Mouse (Mus musculus) liver, embryonic 12.5 days (tissue): Measurements from ENCODE around the gene Cdk14. TPM values are rescaled to one million over a fixed set of nuclear protein-coding genes. Genes with fewer than 3 reads are reported as not detected.

Source experiments
- ATAC-seq: fragments of 200-750 bp; cut with Nextera tagmentation; 2 replicates; pipeline ENCODE4 v1.8.0; 2017; ENCODE audit warnings: moderate number of reproducible peaks, mild to moderate bottlenecking, moderate library complexity
- H3K27ac ChIP-seq: fragments of 300-500 bp; sonication (generic); 2 replicates; pipeline ENCODE4 v1.5.1; 2016; ENCODE audit warnings: mild to moderate bottlenecking
- H3K27me3 ChIP-seq: fragments of 300-500 bp; sonication (generic); replicated peaks from 2 replicates; pipeline ENCODE4 v1.6.1; 2016; ENCODE audit warnings: mild to moderate bottlenecking, moderate library complexity
- H3K36me3 ChIP-seq: fragments of 300-500 bp; sonication (generic); 2 replicates; pipeline ENCODE4 v1.6.1; 2016; ENCODE audit warnings: mild to moderate bottlenecking, moderate library complexity
- H3K4me1 ChIP-seq: fragments of 300-500 bp; sonication (generic); 2 replicates; pipeline ENCODE4 v1.6.1; 2016
- H3K4me2 ChIP-seq: fragments of 300-500 bp; sonication (generic); 2 replicates; pipeline ENCODE4 v1.6.1; 2016; ENCODE audit warnings: mild to moderate bottlenecking, moderate library complexity
- H3K4me3 ChIP-seq: fragments of 300-500 bp; sonication (generic); 2 replicates; pipeline ENCODE4 v1.5.1; 2016; ENCODE audit warnings: mild to moderate bottlenecking, moderate library complexity
- H3K9ac ChIP-seq: fragments of 300-500 bp; sonication (generic); 2 replicates; pipeline ENCODE4 v1.6.1; 2016; ENCODE audit warnings: mild to moderate bottlenecking, moderate library complexity
- H3K9me3 ChIP-seq: fragments of 300-500 bp; sonication (generic); replicated peaks from 2 replicates; pipeline ENCODE4 v1.6.1; 2016; ENCODE audit warnings: mild to moderate bottlenecking, moderate library complexity
- WGBS: fragments of 180-500 bp; shearing (Covaris S2); methylation state at CpG from one replicate; pipeline ENCODE4 v1.1.7; 2016; ENCODE audit not compliant: insufficient replicate concordance; 5-methylcytosine and 5-hydroxymethylcytosine counted together
- polyA plus RNA-seq: library from polyadenylated mRNA; unstranded; fragments of >200 nt; fragmentation: Nextera tagmentation; extraction: Ambion mirVana; gene quantifications from 2 replicates; pipeline ENCODE4 v1.2.1, GENCODE M21; 2016

Cdk14 gene
- polyA plus RNA-seq, 1 experiment from 2014 or later = 3.4 TPM

GRCm38 (mm10) chr5:5056102-5056883 is 363.8 kb downstream of the Cdk14 start:
- no peaks in the 10 kb centered on the region for H3K27me3 ChIP-seq
- no peaks in the 10 kb centered on the region for H3K4me1 ChIP-seq
- no peaks in the 10 kb centered on the region for H3K9me3 ChIP-seq
- H3K27ac ChIP-seq = no peak overlapping the region
- no peak overlapping the region for H3K9ac ChIP-seq
- no peak for ATAC-seq
- H3K4me3 ChIP-seq = no peak overlapping the region
- no peaks in the 10 kb centered on the region for H3K36me3 ChIP-seq
- 23% methylated on average over 4 of the region's 4 CpGs for WGBS
- no peak overlapping the region for H3K4me2 ChIP-seq

GRCm38 (mm10) chr5:5055494-5055893 is 364.6 kb downstream of the Cdk14 start:
- H3K4me2 ChIP-seq = no peak overlapping the region
- no peaks in the 10 kb centered on the region for H3K9me3 ChIP-seq
- H3K4me1 ChIP-seq = no peaks in the 10 kb centered on the region
- WGBS = 59% methylated on average over 1 of the region's 1 CpGs
- no peak overlapping the region for H3K4me3 ChIP-seq
- no peak overlapping the region for H3K27ac ChIP-seq
- H3K36me3 ChIP-seq = no peaks in the 10 kb centered on the region
- no peak overlapping the region for H3K9ac ChIP-seq
- H3K27me3 ChIP-seq = no peaks in the 10 kb centered on the region
- no peak for ATAC-seq

- H3K9me3 ChIP-seq = no peaks in the 10 kb centered on the region
- no peak overlapping the region for H3K27ac ChIP-seq
- H3K27me3 ChIP-seq = no peaks in the 10 kb centered on the region
- no peaks in the 10 kb centered on the region for H3K4me1 ChIP-seq
- H3K9ac ChIP-seq = no peak overlapping the region
- no peak overlapping the region for H3K4me3 ChIP-seq
- H3K36me3 ChIP-seq = no peaks in the 10 kb centered on the region
- WGBS = 32% methylated on average over 1 of the region's 1 CpGs
- ATAC-seq = no peak
- H3K4me2 ChIP-seq = no peak overlapping the region
Measured at GRCm38 (mm10) chr5:5054270-5054669, 365.8 kb downstream of the Cdk14 start.

GRCm38 (mm10) chr5:5044326-5044725 is 375.8 kb downstream of the Cdk14 start:
- Histone ChIP-seq H3K9me3 (no peaks in the 10 kb centered on the region), H3K4me1 (no peaks in the 10 kb centered on the region), H3K4me3 (no peak overlapping the region), H3K4me2 (no peak overlapping the region), H3K36me3 (no peaks in the 10 kb centered on the region), H3K27ac (no peak overlapping the region), H3K27me3 (no peaks in the 10 kb centered on the region), H3K9ac (no peak overlapping the region)
- ATAC-seq = no peak
- WGBS = 61% methylated on average over 5 of the region's 5 CpGs

- WGBS = 66% methylated on average over 1 of the region's 1 CpGs
- no peaks in the 10 kb centered on the region for H3K9me3 ChIP-seq
- no peaks in the 10 kb centered on the region for H3K36me3 ChIP-seq
- no peak overlapping the region for H3K4me3 ChIP-seq
- no peaks in the 10 kb centered on the region for H3K4me1 ChIP-seq
- no peak for ATAC-seq
- H3K27ac ChIP-seq = no peak overlapping the region
- no peak overlapping the region for H3K4me2 ChIP-seq
- no peaks in the 10 kb centered on the region for H3K27me3 ChIP-seq
- H3K9ac ChIP-seq = no peak overlapping the region
Measured at GRCm38 (mm10) chr5:5042735-5043134, 377.4 kb downstream of the Cdk14 start.

GRCm38 (mm10) chr5:5041480-5041879 is 378.6 kb downstream of the Cdk14 start:
- Histone ChIP-seq H3K9ac (no peak overlapping the region), H3K27ac (no peak overlapping the region), H3K4me3 (no peak overlapping the region), H3K27me3 (no peaks in the 10 kb centered on the region), H3K4me2 (no peak overlapping the region), H3K4me1 (no peaks in the 10 kb centered on the region), H3K36me3 (no peaks in the 10 kb centered on the region), H3K9me3 (no peaks in the 10 kb centered on the region)
- 59% methylated on average over 4 of the region's 4 CpGs for WGBS
- no peak for ATAC-seq

GRCm38 (mm10) chr5:5039700-5040284 is 380.3 kb downstream of the Cdk14 start:
- 65% methylated on average over 4 of the region's 4 CpGs for WGBS

GRCm38 (mm10) chr5:5033445-5033844 is 386.7 kb downstream of the Cdk14 start:
- Histone ChIP-seq H3K4me1 (no peaks in the 10 kb centered on the region), H3K4me2 (no peak overlapping the region), H3K9ac (no peak overlapping the region), H3K27me3 (no peaks in the 10 kb centered on the region), H3K9me3 (no peaks in the 10 kb centered on the region), H3K27ac (no peak overlapping the region), H3K4me3 (no peak overlapping the region), H3K36me3 (no peaks in the 10 kb centered on the region)
- WGBS = 62% methylated on average over 5 of the region's 5 CpGs
- no peak for ATAC-seq

More at GRCm38 (mm10) chr5:5039700-5040284, 380.3 kb downstream of the Cdk14 start:
- H3K4me2 ChIP-seq = no peak overlapping the region
- no peak overlapping the region for H3K9ac ChIP-seq
- H3K36me3 ChIP-seq = no peaks in the 10 kb centered on the region
- no peaks in the 10 kb centered on the region for H3K9me3 ChIP-seq
- H3K27ac ChIP-seq = no peak overlapping the region
- ATAC-seq = no peak
- H3K4me3 ChIP-seq = no peak overlapping the region
- no peaks in the 10 kb centered on the region for H3K4me1 ChIP-seq
- no peaks in the 10 kb centered on the region for H3K27me3 ChIP-seq

GRCm38 (mm10) chr5:5032847-5033246 is 387.3 kb downstream of the Cdk14 start:
- H3K36me3 ChIP-seq = no peaks in the 10 kb centered on the region
- no peak for ATAC-seq
- no peaks in the 10 kb centered on the region for H3K9me3 ChIP-seq
- H3K4me1 ChIP-seq = no peaks in the 10 kb centered on the region
- no peak overlapping the region for H3K27ac ChIP-seq
- no peak overlapping the region for H3K9ac ChIP-seq
- no peak overlapping the region for H3K4me3 ChIP-seq
- WGBS = 67% methylated on average over 6 of the region's 6 CpGs
- H3K4me2 ChIP-seq = no peak overlapping the region
- no peaks in the 10 kb centered on the region for H3K27me3 ChIP-seq

GRCm38 (mm10) chr5:5032446-5032845 is 387.7 kb downstream of the Cdk14 start:
- Histone ChIP-seq H3K9me3 (no peaks in the 10 kb centered on the region), H3K4me3 (no peak overlapping the region), H3K4me2 (no peak overlapping the region), H3K27ac (no peak overlapping the region), H3K4me1 (no peaks in the 10 kb centered on the region), H3K9ac (no peak overlapping the region), H3K36me3 (no peaks in the 10 kb centered on the region), H3K27me3 (no peaks in the 10 kb centered on the region)
- no peak for ATAC-seq
- 69% methylated on average over 11 of the region's 11 CpGs for WGBS

GRCm38 (mm10) chr5:5030431-5030830 is 389.7 kb downstream of the Cdk14 start:
- Histone ChIP-seq H3K9ac (no peak overlapping the region), H3K4me1 (no peaks in the 10 kb centered on the region), H3K4me3 (no peak overlapping the region), H3K36me3 (no peaks in the 10 kb centered on the region), H3K9me3 (no peaks in the 10 kb centered on the region), H3K27me3 (no peaks in the 10 kb centered on the region), H3K27ac (no peak overlapping the region), H3K4me2 (no peak overlapping the region)
- WGBS = 44% methylated on average over 2 of the region's 2 CpGs
- ATAC-seq = no peak

GRCm38 (mm10) chr5:5018959-5019358 is 401.2 kb downstream of the Cdk14 start:
- ATAC-seq = no peak
- Histone ChIP-seq H3K4me3 (no peak overlapping the region), H3K9ac (no peak overlapping the region), H3K36me3 (no peaks in the 10 kb centered on the region), H3K4me2 (no peak overlapping the region), H3K27me3 (no peaks in the 10 kb centered on the region), H3K4me1 (no peaks in the 10 kb centered on the region), H3K27ac (no peak overlapping the region), H3K9me3 (no peaks in the 10 kb centered on the region)
- WGBS = 71% methylated on average over 3 of the region's 3 CpGs
